Mouse (Mus musculus) layer of hippocampus, postnatal 14 days (tissue): ENCODE results near the gene Fam221b. TPM values are rescaled to one million over a fixed set of nuclear protein-coding genes. Genes with fewer than 3 reads are reported as not detected.

Source experiments
- DNase-seq, 2 experiments: peaks; one replicate each; pipeline ENCODE4 v3.0.0; 2021 to 2022; ENCODE audit warnings: low spot score in 2 of 2, mixed read lengths in 1 of 2
- microRNA-seq, 2 experiments: library from miRNA; unstranded; fragments of <30 nt; microRNA quantifications; one replicate each; pipeline ENCODE4 v1.2.0; 2021
- total RNA-seq, 2 experiments: library from RNA; stranded (reverse); gene quantifications; 2 replicates each; pipeline ENCODE4 v1.2.3; 2021

The Fam221b gene
- total RNA-seq, 2 experiments from 2014 or later = 1.2 TPM

DNA sequence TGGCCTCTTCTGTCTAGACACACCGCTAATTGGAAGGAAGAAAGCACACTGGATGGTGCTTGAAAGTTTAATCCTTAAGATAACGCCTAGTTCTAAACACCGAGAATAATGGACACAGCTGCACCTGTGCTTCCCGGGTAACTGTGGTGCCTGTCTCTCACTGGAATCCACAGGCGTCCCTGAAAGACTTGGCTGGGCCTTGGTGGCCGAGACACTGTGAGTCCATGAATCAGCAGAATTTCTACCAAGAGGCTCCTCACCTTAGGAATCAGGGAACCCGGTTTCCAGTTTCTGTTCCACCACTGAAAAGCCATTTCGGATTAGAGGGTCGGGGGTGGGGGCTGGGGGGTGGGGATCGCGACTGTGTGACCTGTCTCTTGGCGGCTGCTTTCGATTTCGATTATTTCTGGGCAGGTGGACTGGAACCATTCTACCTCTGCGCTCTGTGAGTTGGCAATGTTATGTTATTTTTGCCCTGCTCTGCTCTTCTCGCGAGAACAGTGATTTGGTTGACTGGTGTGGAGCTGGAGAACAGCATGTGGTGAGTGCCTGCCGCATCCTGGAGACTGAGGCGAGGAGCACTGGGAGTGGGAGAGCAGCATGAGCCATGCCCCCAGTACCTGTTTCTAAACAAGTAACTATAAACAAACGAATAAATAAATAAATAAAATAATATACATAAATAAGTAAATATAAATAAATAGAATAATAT is 39.7 kb downstream of the Fam221b start:
- DNase-seq = no peak

DNA sequence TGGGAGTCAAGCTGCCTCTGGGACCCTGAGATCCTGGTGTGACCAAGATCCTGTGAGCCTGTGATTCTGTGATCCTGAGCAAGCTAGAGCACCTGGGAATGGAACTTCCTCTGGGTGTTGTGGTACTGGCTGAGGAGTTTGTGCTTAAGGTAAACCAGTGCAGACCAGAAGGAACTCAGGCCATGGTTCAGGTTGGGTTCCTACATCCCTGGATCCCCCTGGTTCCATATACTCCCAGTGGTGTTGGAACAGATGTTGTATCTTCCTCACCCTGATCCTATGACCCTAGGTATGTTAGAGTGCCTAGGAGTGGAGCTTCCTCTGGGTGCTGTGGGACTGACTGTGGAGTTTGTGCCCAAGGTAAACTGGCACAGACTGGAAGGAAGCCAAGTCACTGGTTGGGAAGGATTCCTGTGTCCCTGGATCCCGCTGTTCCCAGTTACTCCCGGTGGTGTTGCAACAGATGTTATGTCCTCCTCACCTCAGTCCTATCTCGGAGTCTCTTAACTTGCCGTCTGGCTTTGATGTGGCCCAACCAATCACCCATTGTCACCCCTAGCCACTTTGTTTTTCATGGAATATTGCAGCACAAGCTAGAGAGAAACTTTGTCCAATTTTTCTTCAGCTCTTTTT is 48.7 kb downstream of the Fam221b start:
- DNase-seq = no peak

DNA sequence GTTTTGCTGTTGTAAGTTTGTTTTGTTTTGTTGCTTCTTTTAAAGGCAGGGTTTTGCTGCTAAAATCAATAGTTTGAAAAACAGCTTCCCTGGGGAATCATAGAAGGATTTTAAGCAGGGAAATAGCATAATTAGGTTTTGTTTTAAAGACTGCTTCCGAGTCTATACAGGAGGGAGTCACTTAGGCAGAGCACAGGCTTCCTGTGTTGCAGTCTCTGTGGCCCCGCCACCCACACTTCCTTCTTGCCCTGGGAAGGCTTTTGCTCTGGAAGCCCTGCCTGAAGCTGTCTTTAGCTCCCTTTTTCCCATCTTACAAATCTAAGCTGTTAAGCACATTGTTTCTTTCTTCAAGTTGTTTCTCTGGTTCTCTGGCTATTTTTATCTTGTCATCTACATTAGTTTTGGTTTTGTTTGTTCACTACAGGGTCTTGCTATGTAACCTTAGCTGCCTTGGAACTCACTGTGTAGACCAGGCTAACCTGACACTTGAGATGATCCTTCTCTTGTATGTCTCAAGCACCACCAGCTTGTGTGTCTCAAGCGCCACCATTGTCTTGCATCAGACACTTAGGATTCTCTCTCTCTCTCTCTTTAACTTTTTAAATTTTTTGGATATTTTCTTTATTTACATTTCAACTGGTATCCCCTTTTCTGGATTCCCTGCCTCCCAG is 55.8 kb downstream of the Fam221b start:
- no peak for DNase-seq

DNA sequence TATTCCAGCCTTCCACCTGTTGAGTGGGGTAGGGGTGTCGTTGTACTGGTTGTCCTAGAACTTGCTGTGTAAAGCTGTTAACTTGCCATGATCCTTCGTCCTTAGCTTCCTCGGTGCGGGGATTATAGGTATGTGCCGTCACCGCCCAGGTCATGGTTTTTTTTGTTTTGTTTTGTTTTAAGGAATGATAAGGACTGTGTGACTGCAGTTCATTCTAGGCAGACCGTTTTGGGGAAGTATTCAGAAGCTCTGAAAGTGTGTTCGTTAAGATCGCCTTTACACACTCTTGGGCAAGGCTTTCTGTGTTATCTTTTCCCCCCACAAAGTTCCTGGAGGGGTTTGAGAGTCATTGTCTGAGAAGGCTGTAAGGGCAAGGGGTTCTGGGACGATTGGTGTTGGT is 56.4 kb downstream of the Fam221b start:
- no peak for DNase-seq

Small RNA genes lying within 50 kb of the gene (microRNA-seq; reads per million reads assigned to microRNA genes)
- gene Gm25262 = 0 to 0.23 reads per million in 2 experiments

Other genes with a start within 250 kb of the Fam221b start
- gene Fam166b, start 240.0 kb downstream of the Fam221b start, total RNA-seq = 1 to 10 TPM in 1 of 2 experiments, under 1 TPM in 1; 0.76 to 2.4 TPM
- 10 to 100 TPM; 63.0 to 64.4 TPM for gene Tesk1, start 227.2 kb downstream of the Fam221b start, total RNA-seq
- gene Cd72, start 214.5 kb downstream of the Fam221b start, total RNA-seq = not detected
- not detected for gene Sit1, start 185.4 kb downstream of the Fam221b start, total RNA-seq
- gene Ccdc107, start 176.2 kb downstream of the Fam221b start, total RNA-seq = 10 to 100 TPM; 26.0 to 28.3 TPM
- gene Arhgef39, start 169.4 kb downstream of the Fam221b start, total RNA-seq = 1 to 10 TPM in 1 of 2 experiments, under 1 TPM in 1; 0.74 to 1.2 TPM
- not detected for gene Car9, start 162.2 kb downstream of the Fam221b start, total RNA-seq
- 1 to 10 TPM; 6.2 to 8.1 TPM for gene Tpm2, start 145.4 kb downstream of the Fam221b start, total RNA-seq
- 10 to 100 TPM; 74.0 TPM for gene Creb3, start 106.8 kb downstream of the Fam221b start, total RNA-seq
- gene Tln1, start 106.5 kb downstream of the Fam221b start, total RNA-seq = 10 to 100 TPM; 46.0 to 52.1 TPM
- 10 to 100 TPM; 44.5 to 55.8 TPM for gene Rgp1, start 90.4 kb downstream of the Fam221b start, total RNA-seq
- gene Gba2, start 90.3 kb downstream of the Fam221b start, total RNA-seq = 10 to 100 TPM; 56.1 to 60.6 TPM
- gene Msmp, start 84.7 kb downstream of the Fam221b start, total RNA-seq = not detected
- 10 to 100 TPM; 46.9 to 50.0 TPM for gene Npr2, start 37.2 kb downstream of the Fam221b start, total RNA-seq
- gene Spag8, start 15.6 kb downstream of the Fam221b start, total RNA-seq = 1 to 10 TPM in 1 of 2 experiments, under 1 TPM in 1; 0.98 to 2.3 TPM
- gene Hint2, start 12.7 kb downstream of the Fam221b start, total RNA-seq = 10 to 100 TPM; 33.1 to 37.8 TPM
- 10 to 100 TPM; 55.8 to 57.6 TPM for gene Tmem8b, start 174 bp downstream of the Fam221b start, total RNA-seq
- gene Olfr70, start 31.7 kb upstream of the Fam221b start, total RNA-seq = not detected
- not detected for gene Olfr71, start 41.1 kb upstream of the Fam221b start, total RNA-seq
- gene Hrct1, start 58.0 kb upstream of the Fam221b start, total RNA-seq = 1 to 10 TPM in 1 of 2 experiments, under 1 TPM in 1; 0.52 to 1.5 TPM
- under 1 TPM; 0.38 to 0.53 TPM for gene Spaar, start 60.9 kb upstream of the Fam221b start, total RNA-seq
- gene Olfr159, start 101.9 kb upstream of the Fam221b start, total RNA-seq = not detected
- gene Olfr156, start 154.8 kb upstream of the Fam221b start, total RNA-seq = not detected
- gene Olfr157, start 171.1 kb upstream of the Fam221b start, total RNA-seq = not detected
- gene Olfr155, start 182.4 kb upstream of the Fam221b start, total RNA-seq = not detected
- gene Reck, start 206.4 kb upstream of the Fam221b start, total RNA-seq = 1 to 10 TPM; 5.9 to 6.5 TPM